Mouse (Mus musculus) embryonic fibroblast, embryonic 13.5 days (primary cell): ENCODE results near the gene Spag17.

Experiments used
- CTCF ChIP-seq: IDR thresholded peaks from 2 replicates; pipeline ENCODE4 v1.5.1; 2011; ENCODE audit warnings: mild to moderate bottlenecking, control low read depth, low read length, moderate library complexity, borderline replicate concordance; ENCODE audit not compliant: insufficient read depth
- POLR2A ChIP-seq: IDR thresholded peaks from 2 replicates; pipeline ENCODE4 v1.6.1; 2011; ENCODE audit warnings: low read depth, mild to moderate bottlenecking, control low read depth, low read length, moderate library complexity

GRCm38 (mm10) chr3:99930920-99931620, 45.9 kb downstream of the Spag17 start:
- TF ChIP-seq POLR2A (no peak), CTCF (no peak)
